Mouse (Mus musculus): ENCODE data around the gene Plekha6. TPM values are rescaled to one million over a fixed set of nuclear protein-coding genes. Genes with fewer than 3 reads are reported as not detected.

The Plekha6 gene
- polyA plus RNA-seq, 1 experiment: 38.5 TPM

DNA sequence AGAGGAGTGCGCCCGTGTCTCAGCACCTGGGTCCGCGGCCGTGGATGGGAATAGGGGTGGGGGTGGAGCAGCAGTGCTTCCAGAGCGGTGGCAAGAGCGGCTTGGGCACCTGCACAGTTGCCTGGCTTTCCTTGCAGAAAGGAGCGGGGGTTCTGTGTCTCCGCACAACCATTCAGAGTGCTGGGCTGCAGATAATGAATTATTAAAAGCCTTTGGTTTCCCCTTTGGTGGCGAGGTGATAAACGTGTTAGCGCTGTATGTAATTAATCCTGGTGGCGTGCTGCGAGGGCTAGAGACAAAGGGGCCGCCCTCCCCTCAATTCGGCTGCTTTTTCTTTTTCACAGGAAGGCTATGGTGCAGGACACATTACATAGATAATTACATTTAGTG lies 18.7 kb downstream of the Plekha6 start:
- no peak for DNase-seq (ENCODE audit: low read depth)

DNA sequence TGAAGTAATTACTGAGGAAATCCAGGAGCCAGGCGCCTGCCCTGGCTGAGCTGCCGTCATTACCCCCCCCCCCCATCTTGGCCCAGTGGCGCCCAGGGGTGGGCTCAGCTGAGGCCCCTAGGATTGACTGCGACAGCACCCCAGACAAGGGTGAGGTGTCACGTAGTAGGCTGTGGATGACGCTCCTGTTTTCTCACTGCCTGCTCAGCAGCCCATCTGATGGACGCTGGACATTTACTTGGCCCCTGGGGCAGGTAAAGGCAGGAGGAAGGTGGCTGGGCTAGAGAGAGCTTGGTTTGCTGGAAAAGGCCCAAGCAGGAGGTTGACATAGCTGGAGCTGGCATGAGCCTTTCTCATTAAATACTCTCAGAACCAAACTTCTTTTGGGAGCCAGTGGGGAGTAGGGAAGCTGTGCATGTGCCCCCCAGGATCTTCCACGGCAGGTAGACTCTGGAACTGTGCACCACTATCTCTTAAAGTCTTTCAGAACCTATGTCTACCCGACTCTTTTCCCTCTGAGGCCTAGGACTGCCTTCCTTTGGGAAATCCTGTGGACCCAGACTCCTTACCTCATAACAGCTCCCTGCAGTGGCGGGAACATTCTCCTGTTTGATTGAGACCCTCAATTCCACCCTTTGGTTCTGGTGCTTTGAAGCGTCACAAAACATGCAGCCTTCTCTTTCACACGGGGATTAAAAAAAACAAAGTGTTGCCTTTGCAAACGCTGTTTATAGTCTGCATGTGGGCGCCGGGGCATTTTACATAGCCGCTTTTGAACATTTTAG lies 19.3 kb downstream of the Plekha6 start:
- no peak for DNase-seq (ENCODE audit: low read depth)

DNA sequence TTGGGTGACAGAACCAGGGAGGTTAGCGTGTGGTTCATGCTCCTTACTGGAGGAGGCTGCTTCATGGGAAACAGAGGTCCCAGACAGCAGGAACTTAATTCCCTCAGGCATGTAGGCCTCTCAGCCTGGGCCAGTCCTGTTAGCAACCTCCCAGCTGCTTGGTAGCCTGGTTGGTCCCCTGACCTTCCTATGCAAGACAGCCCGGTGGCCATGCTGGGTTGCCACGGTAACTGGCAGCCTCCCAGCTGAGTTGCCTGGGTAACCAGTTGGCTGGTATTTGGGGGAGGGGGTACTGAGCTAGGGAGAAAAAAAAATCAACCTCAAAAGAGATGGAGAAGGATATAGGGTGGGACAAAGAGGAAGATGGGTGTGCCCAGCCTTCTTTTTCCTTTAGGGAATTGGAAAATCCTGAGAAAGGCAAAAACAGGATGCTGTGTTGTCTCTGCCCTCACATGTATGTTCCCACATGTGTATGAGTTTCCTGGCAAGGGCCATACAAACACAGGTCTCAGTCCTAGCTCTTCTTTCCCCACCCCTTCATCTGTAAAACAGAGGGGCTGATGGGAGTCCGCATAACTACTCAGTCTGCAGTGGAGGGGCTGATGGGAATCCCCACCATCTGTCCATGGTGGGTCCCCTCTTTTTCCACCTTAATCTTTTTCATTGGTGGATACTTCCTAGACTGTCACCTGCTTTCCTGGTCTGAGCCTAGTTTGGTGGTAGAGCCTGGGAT lies 24.1 kb downstream of the Plekha6 start:
- no peak for DNase-seq (ENCODE audit: low read depth)

DNA sequence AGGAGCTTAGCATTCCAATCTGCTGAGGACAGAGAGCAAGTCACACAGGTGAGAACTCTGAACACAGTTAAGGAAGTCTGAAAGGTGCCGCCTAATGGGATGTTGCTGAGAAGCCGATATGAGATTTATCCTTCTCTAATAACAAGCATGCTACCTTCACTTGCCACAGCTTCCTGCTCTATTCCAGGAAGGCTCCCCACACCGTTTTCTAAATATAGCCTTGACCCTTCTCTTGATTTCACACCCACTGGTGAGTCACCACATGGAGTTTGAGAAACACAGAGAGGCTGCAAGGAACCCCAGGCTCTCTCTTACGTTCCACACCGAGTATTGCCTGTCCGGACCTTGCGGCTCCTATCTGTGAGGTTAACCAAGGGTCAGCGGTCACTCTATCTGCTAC lies 24.7 kb downstream of the Plekha6 start:
- DNase-seq (ENCODE audit: low read depth): no peak

DNA sequence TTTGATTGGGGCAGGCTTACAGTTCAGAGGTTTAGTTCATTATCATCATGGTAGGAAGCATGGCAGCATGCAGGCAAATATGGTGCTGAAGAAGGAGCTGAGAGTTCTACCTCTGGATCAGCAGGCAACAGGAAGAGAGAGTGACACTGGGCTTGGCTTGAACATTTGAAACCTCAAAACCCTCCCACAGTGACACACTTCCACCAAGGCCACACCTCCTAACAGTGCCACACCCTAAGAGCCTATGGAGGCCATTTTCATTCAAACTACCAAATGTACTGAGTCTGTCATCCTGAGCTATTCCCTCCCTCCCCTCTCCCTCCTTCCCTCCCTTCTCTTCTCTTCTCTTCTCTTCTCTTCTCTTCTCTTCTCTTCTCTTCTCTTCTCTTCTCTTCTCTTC lies 25.5 kb downstream of the Plekha6 start:
- DNase-seq (ENCODE audit: low read depth): no peak

DNA sequence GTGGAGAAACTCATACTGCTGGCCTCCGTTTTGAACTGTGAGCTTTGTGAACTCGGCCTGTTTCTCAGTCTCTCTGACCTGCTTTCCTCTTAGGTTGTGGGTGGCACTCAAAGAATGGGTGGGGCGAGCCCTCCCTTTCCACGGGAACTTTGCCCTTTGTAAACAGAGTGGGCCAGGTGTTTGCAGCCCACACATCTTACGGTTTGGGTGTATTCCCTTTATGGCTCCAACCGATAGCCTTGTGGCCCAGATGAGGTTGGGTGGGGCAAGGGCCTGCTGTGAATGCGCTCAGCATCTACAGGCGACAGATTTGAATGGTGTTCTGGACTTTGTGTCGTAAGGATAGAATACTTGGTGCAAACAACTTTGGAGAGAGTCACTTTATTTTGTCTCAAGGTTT lies 26.5 kb downstream of the Plekha6 start:
- no peak for DNase-seq (ENCODE audit: low read depth)

DNA sequence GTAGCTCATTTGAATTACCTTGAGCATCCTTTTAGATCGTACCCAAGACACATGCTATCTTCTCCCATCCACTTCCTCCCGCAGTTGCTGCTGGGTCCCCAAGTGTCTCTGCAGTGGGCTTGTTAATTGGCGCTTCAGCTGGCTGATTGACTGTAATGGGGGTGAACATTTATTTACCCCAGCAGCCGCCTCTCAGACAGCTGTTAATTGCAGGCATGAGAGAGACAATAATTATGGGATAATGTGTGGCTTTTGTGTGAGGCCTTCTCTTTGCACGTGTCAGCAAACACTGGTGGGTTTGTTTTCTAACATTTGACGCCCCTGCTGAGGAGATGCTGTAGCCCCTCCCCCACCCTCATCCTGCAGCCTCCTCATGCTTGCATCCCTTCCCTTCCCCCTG lies 32.2 kb downstream of the Plekha6 start:
- no peak for DNase-seq (ENCODE audit: low read depth)

DNA sequence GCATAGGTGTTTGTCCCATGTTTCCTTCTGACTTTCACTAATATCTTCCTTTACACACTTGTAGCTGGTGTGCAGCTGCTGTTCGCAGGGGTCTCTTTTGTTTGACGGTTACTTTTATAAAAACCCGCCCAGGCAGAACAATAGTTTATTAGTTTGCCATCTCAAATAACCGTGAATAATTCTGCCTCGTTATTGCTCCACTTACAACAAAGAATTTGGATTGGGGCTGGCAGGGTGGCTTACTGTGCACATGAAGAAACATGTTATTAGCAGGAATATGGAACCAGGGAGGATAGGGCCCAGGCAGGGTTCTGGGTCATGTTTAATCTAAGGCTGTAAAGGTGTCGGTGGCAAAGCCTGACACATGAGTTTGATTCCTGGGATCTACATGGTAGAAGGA lies 33.3 kb downstream of the Plekha6 start:
- no peak for DNase-seq (ENCODE audit: low read depth)

DNA sequence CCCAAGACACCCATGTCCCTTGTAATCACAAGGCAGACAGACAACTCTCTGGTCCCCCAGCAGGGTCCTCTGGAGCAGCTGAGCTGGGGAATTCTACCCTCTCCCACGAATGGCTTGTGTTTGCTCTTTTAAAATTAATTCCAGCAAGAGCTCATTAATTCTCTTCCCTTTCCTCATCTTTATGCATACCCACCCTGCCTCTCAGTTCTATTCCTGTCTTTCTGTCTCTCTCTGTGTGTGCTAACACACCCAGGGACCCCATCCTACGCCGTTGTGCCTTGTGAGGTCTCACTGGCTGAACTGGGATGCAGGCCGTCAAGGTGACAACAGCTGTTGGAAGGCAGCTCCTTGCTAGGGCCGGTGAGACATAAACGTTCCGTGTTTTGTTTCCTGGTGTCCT lies 35.7 kb downstream of the Plekha6 start:
- DNase-seq (ENCODE audit: low read depth): no peak

DNA sequence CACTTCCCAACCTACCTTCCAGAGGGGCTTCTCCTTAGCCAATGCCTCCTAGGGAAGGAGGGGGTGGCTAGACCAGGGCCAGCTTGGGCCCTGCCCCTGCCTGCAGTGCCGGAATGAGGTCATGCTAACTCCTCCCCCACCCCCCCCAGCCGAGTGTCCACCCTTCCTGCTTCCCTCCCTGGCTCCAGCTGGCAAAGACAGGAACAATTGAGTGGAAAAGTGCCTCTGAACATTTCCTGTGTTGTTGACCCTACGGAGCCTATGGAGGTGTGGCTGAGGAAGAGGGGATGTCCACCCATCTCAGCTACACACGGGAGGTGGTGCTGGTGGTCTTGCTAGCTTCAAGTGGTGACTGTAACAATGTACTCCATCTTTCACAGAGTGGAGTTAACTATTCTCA lies 37.5 kb downstream of the Plekha6 start:
- no peak for DNase-seq (ENCODE audit: low read depth)

DNA sequence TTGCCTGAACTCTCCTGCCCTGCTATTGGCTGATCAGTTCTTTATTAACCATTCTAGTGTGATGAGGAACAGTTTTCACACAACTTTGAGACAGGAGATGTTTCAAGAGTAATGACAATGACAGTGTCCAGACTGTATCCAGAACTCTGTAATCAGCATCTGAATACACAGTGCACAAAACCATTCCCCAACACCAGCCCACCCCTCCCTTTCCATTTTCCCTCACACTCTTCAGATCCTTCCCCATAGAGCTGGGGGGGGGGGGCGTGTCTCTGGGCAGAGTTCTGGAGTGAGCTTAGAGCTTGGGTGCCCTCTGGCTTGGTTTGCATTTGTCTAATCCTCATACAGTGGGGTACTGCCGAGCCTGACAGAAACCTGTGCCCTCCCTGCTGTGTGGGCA lies 39.7 kb downstream of the Plekha6 start:
- DNase-seq (ENCODE audit: low read depth): no peak

DNA sequence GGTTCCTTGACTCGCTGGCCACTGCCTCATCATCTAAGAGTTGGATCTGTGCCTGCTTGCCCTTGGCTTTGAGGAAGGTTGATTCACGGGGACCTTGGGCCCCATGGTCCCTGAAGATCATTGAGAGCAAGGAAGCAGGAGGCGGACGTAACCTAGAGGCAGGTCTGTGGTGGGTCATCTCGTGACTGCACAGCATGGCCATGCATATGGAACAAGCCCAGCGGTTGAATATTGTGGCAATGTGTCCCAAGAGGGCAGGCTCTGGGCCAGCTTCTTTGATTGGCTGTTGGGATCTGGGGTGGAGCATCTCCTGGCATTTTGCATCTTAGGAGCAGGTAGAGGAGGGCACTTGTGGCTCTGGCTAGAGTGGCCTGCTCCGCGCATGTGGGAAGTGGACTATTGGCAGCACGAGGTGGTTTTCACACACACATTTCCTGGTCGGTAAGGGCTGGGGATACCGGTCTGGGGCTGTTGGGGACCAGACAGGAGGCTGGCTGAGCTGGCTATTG lies 40.4 kb downstream of the Plekha6 start:
- DNase-seq (ENCODE audit: low read depth): no peak

DNA sequence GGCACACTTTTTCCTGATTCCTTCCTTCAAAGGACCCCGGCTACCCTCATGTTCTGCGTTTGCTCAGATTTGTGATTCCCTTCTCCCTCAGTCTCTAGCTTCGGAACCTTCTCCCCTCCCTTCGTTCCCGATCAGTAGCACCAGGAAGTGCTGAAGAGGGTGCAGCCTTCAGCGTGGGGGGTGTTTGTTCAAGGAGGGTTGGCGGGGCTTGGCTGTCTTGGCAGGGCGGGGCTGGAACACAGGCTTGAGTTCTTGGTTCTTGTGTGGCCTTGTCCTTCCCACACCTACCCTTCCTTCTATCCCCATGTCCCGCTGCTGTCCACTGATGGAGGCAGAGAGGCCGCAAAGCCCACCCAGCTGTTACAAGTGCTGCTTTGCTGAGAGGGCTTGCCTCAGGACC lies 41.0 kb downstream of the Plekha6 start:
- DNase-seq (ENCODE audit: low read depth): no peak

DNA sequence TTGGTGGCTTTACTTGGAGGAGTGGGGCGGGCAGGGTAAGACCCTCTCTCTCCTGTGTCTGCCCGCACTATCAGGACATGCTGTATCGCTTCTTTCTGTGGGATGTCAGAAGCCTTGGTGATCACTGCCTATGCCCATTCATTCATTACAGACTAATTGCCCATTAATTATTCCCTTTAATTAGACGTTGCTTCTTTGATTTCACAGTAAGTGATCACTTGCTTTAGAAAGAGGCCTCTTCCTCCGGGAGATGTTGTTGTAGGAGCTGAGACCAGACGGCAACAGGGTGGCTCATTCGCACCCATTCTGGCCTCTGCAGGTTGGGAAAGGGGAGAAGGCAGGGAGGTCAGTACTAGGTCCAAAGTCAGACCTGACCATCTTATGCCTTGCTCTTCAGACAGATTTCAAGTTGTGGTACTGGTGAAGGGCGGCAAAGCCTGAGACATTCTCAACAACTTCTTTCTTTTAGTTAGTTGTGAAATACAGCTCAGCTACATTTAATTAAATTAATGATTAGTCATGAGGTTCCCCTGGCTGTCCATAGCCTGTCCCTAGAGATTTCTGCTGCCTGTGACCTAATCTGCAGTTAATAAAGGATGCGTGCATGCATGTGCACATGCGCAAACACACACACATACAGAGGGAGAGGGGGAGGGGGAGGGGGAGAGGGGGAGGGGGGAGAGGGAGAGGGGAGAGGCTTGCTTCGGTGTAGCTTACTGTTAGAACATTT lies 44.2 kb downstream of the Plekha6 start:
- DNase-seq (ENCODE audit: low read depth): no peak

DNA sequence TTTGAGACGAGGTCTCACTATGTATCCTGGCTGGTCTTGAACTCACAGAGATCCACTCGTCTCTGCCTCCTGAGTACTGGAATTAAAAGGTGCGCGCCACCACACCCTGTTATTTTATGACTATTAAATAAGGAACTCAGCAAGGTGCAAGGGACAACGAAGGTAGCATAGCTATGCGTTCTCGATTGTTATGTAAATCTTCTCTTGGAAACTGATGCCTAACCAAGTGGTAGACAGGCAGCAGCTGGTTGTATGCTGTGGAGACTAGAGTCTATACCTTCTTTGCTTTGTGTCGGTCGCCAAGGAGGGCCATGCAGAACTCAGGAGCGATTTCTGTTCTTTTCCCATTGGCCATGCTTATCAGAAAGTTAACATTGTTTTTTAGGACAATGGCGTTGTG lies 45.0 kb downstream of the Plekha6 start:
- DNase-seq (ENCODE audit: low read depth): no peak

DNA sequence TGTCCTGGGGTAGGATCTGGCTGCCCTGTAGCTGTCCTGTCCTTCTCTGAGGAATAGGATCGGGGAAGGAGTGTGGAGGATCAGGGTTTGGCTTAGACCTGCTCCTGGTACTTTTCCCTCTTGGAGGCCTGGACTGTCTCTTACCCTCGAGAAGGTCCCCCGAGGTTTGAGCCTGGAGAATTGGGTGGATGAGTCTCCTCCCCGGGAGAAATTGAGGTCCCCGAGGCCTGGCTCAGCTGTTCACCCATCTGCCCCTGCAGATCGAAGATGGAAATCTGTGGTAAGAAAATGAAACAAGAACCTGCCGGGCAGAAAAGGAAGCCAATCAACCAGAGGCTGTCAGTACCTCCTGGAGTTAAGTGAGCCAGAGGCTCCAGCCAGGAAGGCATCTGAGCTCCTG lies 45.5 kb downstream of the Plekha6 start:
- no peak for DNase-seq (ENCODE audit: low read depth)

DNA sequence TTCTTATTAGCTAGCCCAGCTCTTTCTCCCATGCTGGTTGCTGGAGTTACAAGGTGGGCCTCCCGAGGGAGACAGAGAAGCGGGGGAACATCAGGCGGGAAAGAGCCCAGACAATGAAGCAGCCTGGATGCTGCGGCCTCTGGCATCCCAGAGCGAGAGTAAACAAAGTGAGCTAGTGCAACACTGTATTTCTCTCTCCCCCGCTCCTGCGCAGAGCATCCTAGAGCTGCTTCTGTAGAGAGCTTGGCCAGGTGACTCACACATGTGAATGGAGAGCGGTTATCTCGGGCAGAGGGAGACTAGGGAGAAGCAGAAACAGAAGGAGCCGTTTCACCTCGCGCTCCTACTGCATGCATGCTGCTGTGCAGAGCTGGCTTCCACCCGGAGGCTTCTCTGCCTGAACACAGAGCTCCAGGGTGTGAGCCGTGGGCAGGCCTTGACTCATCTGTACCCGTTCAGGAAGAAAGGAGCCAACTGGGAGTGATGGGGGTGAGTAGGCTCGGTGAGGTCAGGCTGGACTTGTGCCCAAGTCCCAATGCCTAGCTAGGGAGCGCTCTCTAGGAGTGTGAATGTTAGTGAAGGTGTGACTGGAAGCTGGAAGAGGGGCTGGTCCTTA lies 46.0 kb downstream of the Plekha6 start:
- no peak for DNase-seq (ENCODE audit: low read depth)

DNA sequence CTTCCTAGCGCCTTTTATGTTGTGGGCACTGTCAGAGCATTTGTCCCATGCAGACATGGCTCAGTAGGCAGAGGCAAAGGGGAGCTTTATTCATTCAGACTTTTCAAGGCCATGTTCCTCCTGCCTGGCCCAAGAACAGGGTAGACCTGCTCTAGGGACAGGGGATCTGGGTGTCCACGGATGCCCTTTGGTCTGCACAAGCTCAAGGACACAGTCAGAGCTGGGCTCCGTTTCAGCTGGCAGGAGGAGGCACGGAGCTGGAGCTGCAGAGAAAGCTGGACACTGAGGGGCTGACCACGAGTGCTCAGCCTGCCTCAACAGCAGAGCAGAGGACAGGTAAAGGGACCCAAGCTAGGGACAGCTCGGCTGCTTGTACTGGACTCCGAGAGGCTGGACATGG lies 46.8 kb downstream of the Plekha6 start:
- DNase-seq (ENCODE audit: low read depth): no peak

DNA sequence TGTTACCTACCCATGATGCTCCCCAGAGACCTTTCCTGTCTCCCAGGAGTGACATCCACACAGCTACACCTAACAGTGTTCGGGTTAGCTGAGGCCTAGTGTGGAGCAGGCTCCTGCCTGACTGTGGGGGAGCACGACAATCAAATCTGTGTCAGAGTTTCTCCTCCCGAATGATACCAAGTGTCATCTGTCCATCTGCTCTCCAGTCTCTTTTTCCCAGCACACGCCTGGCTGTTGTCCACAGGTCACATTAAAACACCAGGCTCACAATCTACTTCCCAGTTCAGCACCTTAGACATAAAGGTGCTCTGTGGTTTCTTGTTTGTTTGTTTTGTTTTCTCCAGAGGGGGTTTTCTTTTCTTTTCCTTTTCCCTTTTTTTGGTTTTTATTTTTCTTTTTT lies 48.3 kb downstream of the Plekha6 start:
- no peak for DNase-seq (ENCODE audit: low read depth)

DNA sequence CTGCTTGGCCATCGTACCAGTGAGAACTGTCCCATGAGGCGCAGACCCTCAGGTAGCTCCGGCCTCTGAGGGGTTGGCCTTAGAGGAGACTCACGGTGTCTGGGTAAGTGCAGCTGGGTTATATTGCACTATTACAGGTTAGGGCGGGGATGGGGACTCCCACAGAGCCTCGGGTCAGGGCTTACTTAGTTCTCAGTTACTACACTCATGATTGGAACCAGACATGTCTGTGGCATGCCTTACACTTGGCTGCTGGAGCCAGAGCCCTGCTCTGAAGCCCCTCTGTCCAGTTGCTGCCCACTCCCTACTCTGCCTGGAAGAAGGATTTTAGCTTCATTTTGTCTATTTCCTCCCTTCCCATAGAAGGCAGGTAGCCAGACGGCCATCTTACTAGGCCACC lies 49.1 kb downstream of the Plekha6 start:
- no peak for DNase-seq (ENCODE audit: low read depth)

DNA sequence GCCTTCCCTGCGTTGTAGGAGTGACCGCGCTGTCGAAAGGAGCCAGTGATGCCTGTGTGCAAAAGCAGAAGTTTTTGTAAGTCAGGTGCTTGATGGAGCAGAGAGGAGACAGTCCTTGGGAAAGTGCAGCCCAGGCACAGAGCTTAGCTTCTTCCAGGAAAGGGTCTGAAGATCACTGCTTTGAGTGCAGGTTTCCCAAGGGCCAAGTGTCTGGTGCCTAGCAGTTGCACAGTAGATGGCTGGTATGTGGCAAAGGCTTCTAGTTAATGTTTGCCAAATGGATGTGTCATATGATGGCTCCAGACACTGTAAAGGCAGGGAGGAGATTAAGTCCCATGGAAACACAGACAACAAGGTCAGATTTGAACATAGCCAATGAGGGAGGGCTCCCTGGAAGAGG lies 49.9 kb downstream of the Plekha6 start:
- DNase-seq (ENCODE audit: low read depth): no peak

DNA sequence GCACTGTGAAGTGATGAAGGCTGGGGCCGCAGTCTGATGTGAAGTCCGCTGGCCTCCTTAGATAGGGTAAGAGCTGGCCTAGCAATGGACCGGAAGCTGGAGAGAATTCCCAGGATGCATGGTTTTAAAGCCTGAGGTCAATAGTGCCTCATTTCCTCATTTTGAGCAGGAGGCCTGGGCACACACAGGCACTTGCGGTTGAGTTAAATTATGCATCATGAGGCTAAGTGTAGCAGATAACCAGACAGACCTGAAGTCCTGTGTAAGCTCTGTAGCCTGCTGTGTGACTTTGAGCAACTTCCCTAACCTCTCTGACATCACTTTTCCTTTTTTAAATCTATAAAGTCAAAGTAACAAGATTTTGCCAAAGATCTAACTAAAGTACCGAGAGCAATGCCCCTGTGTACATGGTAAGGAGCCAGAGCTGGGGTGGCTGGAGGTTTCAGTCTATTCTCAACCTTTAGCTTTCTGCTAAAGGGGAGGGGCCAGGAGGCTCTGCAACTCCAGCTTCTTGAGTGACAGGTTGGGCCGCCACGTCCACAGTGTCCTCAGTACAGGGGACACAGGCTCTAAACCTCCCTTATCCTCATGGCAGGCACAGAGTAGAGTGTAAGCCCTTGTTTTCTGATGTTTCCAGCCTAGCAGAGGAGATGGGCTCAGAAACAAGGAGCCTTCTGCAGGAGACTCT lies 50.8 kb downstream of the Plekha6 start:
- no peak for DNase-seq (ENCODE audit: low read depth)
